Mouse (Mus musculus): ENCODE data around the gene Borcs5. TPM values are rescaled to one million over a fixed set of nuclear protein-coding genes. Genes with fewer than 3 reads are reported as not detected.
A peak's percentile ranks its signal among the peaks of the same experiment; 100 is the strongest.
"Not testable (repeated sequence)": the region's sequence is repeated elsewhere in the genome, so short reads cannot be mapped to it uniquely, and the experiment has no call there.

The Borcs5 gene
- polyA plus RNA-seq, 1 experiment from 2014 or later, result 47.5 TPM

GRCm38 (mm10) chr6:134656527-134656926, 17.2 kb downstream of the Borcs5 start:
- H3K4me1 ChIP-seq (replicated peaks), result no peaks in the 10 kb centered on the region
- no peak overlapping the region for H3K4me2 ChIP-seq
- no peak for ATAC-seq (ENCODE audit: low read depth)
- no peak overlapping the region for H3K27ac ChIP-seq (replicated peaks)
- no peak overlapping the region for H3K4me3 ChIP-seq
- H3K9ac ChIP-seq, result no peak overlapping the region
- no peaks in the 10 kb centered on the region for H3K9me3 ChIP-seq
- no peaks in the 10 kb centered on the region for H3K27me3 ChIP-seq
- 77% methylated on average over 4 of the region's 4 CpGs for WGBS
- no peaks in the 10 kb centered on the region for H3K36me3 ChIP-seq

- Histone ChIP-seq H3K27ac (replicated peaks) (no peak overlapping the region), H3K9ac (no peak overlapping the region), H3K36me3 (no peaks in the 10 kb centered on the region), H3K4me3 (no peak overlapping the region), H3K4me1 (replicated peaks) (peaks cover 6% of the 10 kb centered on the region), H3K4me2 (no peak overlapping the region), H3K27me3 (no peaks in the 10 kb centered on the region), H3K9me3 (no peaks in the 10 kb centered on the region)
- WGBS, result 22% methylated on average over 9 of the region's 9 CpGs
- peak; percentile 94 for ATAC-seq (ENCODE audit: low read depth)
Measured at GRCm38 (mm10) chr6:134659108-134659958, 20.0 kb downstream of the Borcs5 start.

GRCm38 (mm10) chr6:134660714-134661406, 21.6 kb downstream of the Borcs5 start:
- Histone ChIP-seq H3K4me3 (no peak overlapping the region), H3K27ac (replicated peaks) (no peak overlapping the region), H3K27me3 (no peaks in the 10 kb centered on the region), H3K4me2 (no peak overlapping the region), H3K4me1 (replicated peaks) (peaks cover 12% of the 10 kb centered on the region), H3K9me3 (no peaks in the 10 kb centered on the region), H3K9ac (no peak overlapping the region), H3K36me3 (no peaks in the 10 kb centered on the region)
- ATAC-seq (ENCODE audit: low read depth), result no peak
- 82% methylated on average over 8 of the region's 8 CpGs for WGBS

- Histone ChIP-seq H3K27me3 (no peaks in the 10 kb centered on the region), H3K4me1 (replicated peaks) (peaks cover 22% of the 10 kb centered on the region), H3K4me2 (no peak overlapping the region), H3K36me3 (no peaks in the 10 kb centered on the region), H3K4me3 (no peak overlapping the region), H3K9ac (no peak overlapping the region), H3K27ac (replicated peaks) (no peak overlapping the region), H3K9me3 (no peaks in the 10 kb centered on the region)
- ATAC-seq (ENCODE audit: low read depth), result no peak
- 70% methylated on average over 5 of the region's 5 CpGs for WGBS
Measured at GRCm38 (mm10) chr6:134664573-134664972, 25.3 kb downstream of the Borcs5 start.

- Histone ChIP-seq H3K9me3 (no peaks in the 10 kb centered on the region), H3K4me1 (replicated peaks) (peaks cover 23% of the 10 kb centered on the region), H3K4me3 (no peak overlapping the region), H3K36me3 (no peaks in the 10 kb centered on the region), H3K27ac (replicated peaks) (no peak overlapping the region), H3K27me3 (no peaks in the 10 kb centered on the region), H3K9ac (no peak overlapping the region), H3K4me2 (no peak overlapping the region)
- ATAC-seq (ENCODE audit: low read depth), result no peak
- 88% methylated on average over 9 of the region's 9 CpGs for WGBS
Measured at GRCm38 (mm10) chr6:134665817-134666216, 26.5 kb downstream of the Borcs5 start.

- Histone ChIP-seq H3K9me3 (no peaks in the 10 kb centered on the region), H3K36me3 (no peaks in the 10 kb centered on the region), H3K4me3 (no peak overlapping the region), H3K4me2 (no peak overlapping the region), H3K9ac (no peak overlapping the region), H3K27me3 (no peaks in the 10 kb centered on the region), H3K27ac (replicated peaks) (no peak overlapping the region), H3K4me1 (replicated peaks) (peaks cover 29% of the 10 kb centered on the region)
- no peak for ATAC-seq (ENCODE audit: low read depth)
- WGBS, result 54% methylated on average over 2 of the region's 2 CpGs
Measured at GRCm38 (mm10) chr6:134668519-134668918, 29.2 kb downstream of the Borcs5 start.

- H3K4me3 ChIP-seq, result no peak overlapping the region
- no peak overlapping the region for H3K9ac ChIP-seq
- H3K36me3 ChIP-seq, result no peaks in the 10 kb centered on the region
- H3K4me1 ChIP-seq (replicated peaks), result peaks cover 24% of the 10 kb centered on the region
- WGBS, result 58% methylated on average over 6 of the region's 6 CpGs
- H3K9me3 ChIP-seq, result no peaks in the 10 kb centered on the region
- 0 out of 2 replicates have a peak overlapping the region, but pooled peaks have one; percentile 28 for H3K27ac ChIP-seq (replicated peaks)
- H3K4me2 ChIP-seq, result no peak overlapping the region
- no peaks in the 10 kb centered on the region for H3K27me3 ChIP-seq
- peak; percentile 70 for ATAC-seq (ENCODE audit: low read depth)
Measured at GRCm38 (mm10) chr6:134669179-134669865, 30.0 kb downstream of the Borcs5 start.

- Histone ChIP-seq H3K27me3 (no peaks in the 10 kb centered on the region), H3K9me3 (no peaks in the 10 kb centered on the region), H3K4me3 (no peak overlapping the region), H3K4me2 (no peak overlapping the region), H3K9ac (no peak overlapping the region), H3K4me1 (replicated peaks) (peaks cover 17% of the 10 kb centered on the region), H3K27ac (replicated peaks) (no peak overlapping the region), H3K36me3 (no peaks in the 10 kb centered on the region)
- 63% methylated on average over 4 of the region's 4 CpGs for WGBS
- 0 out of 2 replicates have a peak, but pooled peaks have one; percentile 45 for ATAC-seq (ENCODE audit: low read depth)
Measured at GRCm38 (mm10) chr6:134670881-134671411, 31.6 kb downstream of the Borcs5 start.

- not testable (repeated sequence) for H3K4me2 ChIP-seq; H3K9me3 ChIP-seq; H3K27ac ChIP-seq (replicated peaks); H3K4me3 ChIP-seq; H3K9ac ChIP-seq; H3K36me3 ChIP-seq; H3K27me3 ChIP-seq; ATAC-seq (ENCODE audit: low read depth)
- H3K4me1 ChIP-seq (replicated peaks), result peaks cover 13% of the 10 kb centered on the region
- WGBS, result 94% methylated on average over 8 of the region's 8 CpGs
Measured at GRCm38 (mm10) chr6:134673712-134674111, 34.4 kb downstream of the Borcs5 start.

- Histone ChIP-seq H3K4me2 (no peak overlapping the region), H3K27ac (replicated peaks) (no peak overlapping the region), H3K36me3 (no peaks in the 10 kb centered on the region), H3K9me3 (no peaks in the 10 kb centered on the region), H3K9ac (no peak overlapping the region), H3K4me3 (no peak overlapping the region), H3K4me1 (replicated peaks) (no peaks in the 10 kb centered on the region), H3K27me3 (no peaks in the 10 kb centered on the region)
- ATAC-seq (ENCODE audit: low read depth), result no peak
- 80% methylated on average over 4 of the region's 4 CpGs for WGBS
Measured at GRCm38 (mm10) chr6:134677504-134677903, 38.2 kb downstream of the Borcs5 start.

- Histone ChIP-seq H3K4me2 (no peak overlapping the region), H3K4me3 (no peak overlapping the region), H3K27me3 (no peaks in the 10 kb centered on the region), H3K4me1 (replicated peaks) (no peaks in the 10 kb centered on the region), H3K27ac (replicated peaks) (no peak overlapping the region), H3K36me3 (no peaks in the 10 kb centered on the region), H3K9ac (no peak overlapping the region), H3K9me3 (no peaks in the 10 kb centered on the region)
- ATAC-seq (ENCODE audit: low read depth), result no peak
- 78% methylated on average over 3 of the region's 3 CpGs for WGBS
Measured at GRCm38 (mm10) chr6:134678037-134678436, 38.7 kb downstream of the Borcs5 start.

- ATAC-seq (ENCODE audit: low read depth); H3K4me2 ChIP-seq; H3K36me3 ChIP-seq; H3K9me3 ChIP-seq; H3K9ac ChIP-seq; H3K27me3 ChIP-seq; H3K4me1 ChIP-seq (replicated peaks); H3K27ac ChIP-seq (replicated peaks); H3K4me3 ChIP-seq: not testable (repeated sequence)
- WGBS, result 91% methylated on average over 4 of the region's 4 CpGs
Measured at GRCm38 (mm10) chr6:134679330-134679729, 40.0 kb downstream of the Borcs5 start.
